Mouse (Mus musculus) activated CD4-positive, CD25-positive, alpha-beta regulatory T cell, adult 4 months (primary cell): Measurements from ENCODE around the gene Iqgap1. TPM values are rescaled to one million over a fixed set of nuclear protein-coding genes. Genes with fewer than 3 reads are reported as not detected.

ENCODE experiments used
- ATAC-seq: one replicate; pipeline ENCODE4 v1.8.0; 2017
- polyA plus RNA-seq, 2 experiments: library from polyadenylated mRNA; unstranded; fragments of 100-300 nt; shearing (Covaris generic); gene quantifications; one replicate each; pipeline ENCODE4 v1.2.1; 2017

Iqgap1 gene
- polyA plus RNA-seq, 2 experiments from 2014 or later, result 203 to 267 TPM

- ATAC-seq, result no peak
Measured at GRCm38 (mm10) chr7:80843176-80843575, 17.4 kb upstream of the Iqgap1 start.

GRCm38 (mm10) chr7:80842132-80842531 is 16.4 kb upstream of the Iqgap1 start:
- no peak for ATAC-seq

DNA sequence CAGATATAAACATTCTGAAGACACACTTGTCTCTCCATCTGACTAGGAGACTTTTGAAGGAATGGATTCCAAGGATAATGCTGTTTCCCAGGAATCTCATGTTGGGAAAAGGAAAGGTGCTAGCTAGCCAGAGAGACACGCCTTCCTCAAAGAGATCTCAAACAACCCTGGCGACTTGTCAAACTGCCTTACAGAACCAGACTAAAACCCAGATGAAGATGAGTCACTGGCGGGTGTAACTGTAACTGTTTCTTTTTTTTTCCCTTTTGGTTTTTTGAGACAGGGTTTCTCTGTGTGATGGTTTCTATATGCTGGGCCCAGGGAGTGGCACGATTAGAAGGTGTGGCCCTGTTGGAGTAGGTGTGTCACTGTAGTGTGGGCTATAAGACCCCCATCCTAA is 15.2 kb upstream of the Iqgap1 start:
- ATAC-seq, result no peak

DNA sequence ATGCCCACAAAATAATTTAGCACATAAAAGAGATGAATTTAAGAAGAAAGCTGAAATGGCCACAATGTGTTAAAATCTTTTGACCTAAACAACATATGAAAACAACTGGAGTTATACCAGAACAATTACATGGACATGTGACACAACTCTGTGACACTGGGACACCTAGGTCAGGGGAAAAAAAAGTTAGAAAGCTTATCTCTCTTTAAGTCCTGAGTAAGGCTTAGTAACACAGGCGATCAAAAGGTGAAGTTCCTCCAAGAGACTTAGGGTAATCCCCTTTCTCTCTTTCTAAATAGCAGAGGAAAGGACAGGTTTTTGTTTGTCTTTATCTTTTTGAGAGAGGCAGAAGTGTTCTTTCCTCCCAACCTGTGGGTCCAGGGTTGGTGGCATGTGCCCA is 14.5 kb upstream of the Iqgap1 start:
- peak; percentile 87 for ATAC-seq

DNA sequence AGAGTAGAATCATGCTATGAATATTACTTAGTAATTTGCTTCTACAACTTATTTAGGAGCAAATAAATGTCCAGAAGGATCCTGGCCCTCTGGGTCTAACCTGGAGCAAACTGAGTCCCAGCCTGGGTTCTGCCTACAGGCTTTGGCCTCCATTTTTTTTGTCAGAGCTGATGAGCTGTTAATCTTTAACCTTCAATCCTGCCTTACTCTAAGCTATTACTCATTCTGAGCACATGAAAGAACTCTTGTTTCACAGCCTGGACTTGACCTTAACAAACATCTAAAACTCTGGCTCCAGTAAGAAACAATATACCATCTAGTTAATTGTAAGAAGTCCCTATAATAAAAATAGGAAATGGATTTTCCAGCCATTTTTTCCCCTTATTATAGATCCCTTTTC is 14.0 kb upstream of the Iqgap1 start:
- no peak for ATAC-seq

DNA sequence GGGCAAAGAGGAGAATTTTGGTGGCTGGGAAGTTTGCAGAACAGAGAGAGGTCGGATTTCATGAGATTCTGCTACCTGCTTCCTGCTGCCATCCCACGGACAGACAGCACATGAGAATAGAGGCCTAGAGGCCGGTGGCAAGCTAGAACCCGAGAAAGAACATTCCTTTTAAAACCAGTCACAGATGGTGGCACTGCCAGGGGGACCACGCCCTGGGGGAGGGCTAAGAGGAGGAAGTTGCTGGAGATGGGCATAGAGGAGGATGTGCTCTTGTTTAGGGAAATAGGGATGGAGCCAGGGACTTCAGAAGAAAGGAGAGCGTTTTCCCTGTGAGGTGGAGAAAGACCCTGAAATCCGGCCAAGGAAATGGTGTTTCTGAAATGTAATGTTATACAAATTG is 12.5 kb upstream of the Iqgap1 start:
- no peak for ATAC-seq

GRCm38 (mm10) chr7:80837736-80838135 is 12.0 kb upstream of the Iqgap1 start:
- ATAC-seq, result no peak

- no peak for ATAC-seq
Measured at GRCm38 (mm10) chr7:80835984-80836652, 10.3 kb upstream of the Iqgap1 start.

DNA sequence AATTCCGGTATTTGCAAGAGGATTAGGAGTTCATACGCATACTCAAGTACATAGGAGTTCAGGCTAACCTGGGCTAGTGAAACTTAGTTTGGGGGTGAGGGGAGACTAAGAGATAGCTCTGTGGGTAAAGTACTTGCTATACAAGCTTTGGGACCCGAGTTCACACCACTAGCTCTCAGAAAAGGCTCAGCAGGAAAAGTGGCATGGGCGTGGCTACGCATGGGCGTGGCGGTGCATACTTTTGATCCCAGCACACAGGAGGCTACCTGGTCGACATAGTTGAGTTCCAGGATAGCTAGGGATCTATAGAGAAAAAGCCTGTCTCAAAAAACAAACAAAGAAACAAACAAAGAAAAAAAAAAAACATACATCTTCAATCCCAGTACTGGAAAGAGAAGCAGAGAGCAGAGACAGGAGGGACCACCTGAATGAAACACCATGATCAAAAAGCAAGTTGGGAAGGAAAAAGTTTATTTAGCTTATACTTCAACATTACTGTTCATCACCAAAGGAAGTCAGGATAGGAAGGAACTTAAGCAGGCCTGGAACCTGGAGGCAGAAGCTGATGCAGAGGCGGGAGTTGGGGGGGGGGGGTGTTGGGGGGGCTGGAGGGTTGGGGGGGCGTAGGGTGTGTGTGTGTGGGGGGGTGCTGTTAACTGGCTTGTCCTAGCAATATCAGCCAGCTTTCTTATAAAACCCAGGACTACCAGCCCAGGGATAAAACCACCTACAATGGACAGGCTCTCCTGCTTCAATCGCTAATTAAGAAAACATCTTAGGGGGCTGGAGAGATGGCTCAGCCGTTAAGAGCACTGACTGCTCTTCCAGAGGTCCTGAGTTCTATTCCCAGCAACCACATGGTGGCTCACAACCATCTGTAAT is 8.1 kb upstream of the Iqgap1 start:
- ATAC-seq, result no peak

DNA sequence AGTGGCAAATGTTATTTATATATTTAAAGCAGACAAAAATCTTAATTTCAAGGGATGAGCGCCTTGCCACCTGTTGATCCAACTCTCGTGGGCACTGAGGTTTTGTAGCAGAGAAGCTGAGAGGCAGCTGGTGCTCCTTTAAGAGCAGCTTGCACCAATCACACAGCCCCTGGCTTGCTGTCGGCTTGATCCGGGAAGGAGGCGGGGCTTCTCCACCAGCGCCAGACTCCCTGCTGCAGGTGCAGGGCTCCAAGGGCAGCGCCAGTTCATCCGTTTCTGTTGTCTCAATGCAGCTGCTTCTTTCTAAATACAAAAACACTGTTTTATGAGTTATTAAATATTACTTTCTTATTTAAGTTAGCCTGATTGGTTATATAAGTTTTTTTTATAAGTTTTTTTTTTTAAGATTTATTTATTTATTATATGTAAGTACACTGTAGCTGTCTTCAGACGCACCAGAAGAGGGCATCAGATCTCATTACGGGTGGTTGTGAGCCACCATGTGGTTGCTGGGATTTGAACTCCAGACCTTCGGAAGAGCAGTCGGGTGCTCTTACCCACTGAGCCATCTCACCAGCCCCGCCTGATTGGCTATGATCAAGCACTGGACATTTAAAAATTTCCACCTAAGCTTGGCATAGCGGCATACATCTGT is 7.3 kb upstream of the Iqgap1 start:
- peak; percentile 34 for ATAC-seq

GRCm38 (mm10) chr7:80832191-80832590 is 6.4 kb upstream of the Iqgap1 start:
- ATAC-seq, result peak; percentile 82

GRCm38 (mm10) chr7:80830193-80830803 is 4.5 kb upstream of the Iqgap1 start:
- ATAC-seq, result no peak

DNA sequence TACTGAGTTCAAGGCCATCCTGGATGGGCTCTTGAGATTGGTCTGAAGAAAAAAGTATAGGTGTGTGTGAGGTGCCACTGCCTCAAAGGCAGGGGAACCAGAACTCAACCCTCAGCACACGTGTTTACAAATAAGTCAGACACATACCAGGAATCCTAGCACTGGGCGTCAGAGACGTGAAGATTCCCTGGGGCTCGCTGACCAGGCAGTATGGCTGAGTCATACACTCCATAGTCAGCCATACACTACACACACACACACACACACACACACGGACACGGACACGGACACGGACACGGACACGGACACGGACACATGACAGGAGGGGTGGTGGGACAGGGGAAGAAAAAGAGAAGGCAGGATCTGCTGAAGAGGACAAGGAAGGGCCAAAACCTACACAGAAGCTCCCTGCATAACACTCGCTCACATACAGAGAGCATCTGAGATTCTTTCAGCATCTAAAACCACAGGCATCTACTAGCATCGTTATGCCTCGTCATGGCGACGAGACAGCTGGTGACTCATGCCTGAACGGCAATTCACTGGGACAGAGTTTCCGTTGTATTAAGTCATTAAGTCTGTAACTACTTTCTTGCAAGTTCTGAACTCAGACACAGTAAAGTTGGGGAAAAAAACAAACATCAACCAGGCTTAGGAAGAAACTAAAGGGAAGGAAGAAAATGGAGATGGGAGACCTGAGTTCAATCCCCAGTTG is 2.5 kb upstream of the Iqgap1 start:
- peak; percentile 73 for ATAC-seq

DNA sequence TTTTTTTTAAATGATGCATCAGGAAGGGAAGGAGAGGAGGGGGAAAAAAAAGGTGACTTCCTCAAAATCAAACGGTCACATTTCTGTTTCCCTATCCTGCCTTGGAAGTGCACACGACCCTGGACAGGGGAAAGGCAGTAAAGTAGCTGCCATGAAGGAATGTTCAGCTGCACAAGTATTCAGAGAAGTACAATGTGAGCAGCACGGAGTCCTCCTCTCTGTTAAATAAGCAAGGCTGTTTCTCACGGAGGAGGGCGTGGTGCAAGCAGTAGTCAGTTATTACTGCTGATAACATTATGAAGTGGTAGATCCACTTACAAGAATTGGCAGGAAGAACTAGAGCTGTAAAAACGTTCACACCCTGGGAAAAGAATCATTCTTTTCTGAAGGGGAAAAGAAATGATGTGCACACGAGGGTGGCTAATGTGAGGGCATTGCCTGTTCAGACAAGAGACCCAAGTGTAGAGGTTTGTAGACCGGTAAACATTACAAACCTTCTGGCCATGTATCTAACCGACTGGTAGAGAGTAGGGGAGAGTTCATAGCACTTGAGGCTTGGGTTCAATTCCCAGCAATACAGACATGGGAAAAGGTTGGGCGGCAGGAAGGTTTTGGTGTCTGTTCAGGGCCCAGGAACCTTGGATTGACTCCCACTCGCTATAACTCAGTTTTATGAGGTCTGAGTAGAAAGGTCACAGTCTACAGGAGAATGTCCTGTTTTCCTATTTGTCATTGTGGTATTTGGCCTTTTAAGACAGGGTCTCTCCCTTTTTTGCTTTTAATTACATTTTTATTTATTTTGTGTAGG is 1.7 kb downstream of the Iqgap1 start:
- ATAC-seq, result no peak

DNA sequence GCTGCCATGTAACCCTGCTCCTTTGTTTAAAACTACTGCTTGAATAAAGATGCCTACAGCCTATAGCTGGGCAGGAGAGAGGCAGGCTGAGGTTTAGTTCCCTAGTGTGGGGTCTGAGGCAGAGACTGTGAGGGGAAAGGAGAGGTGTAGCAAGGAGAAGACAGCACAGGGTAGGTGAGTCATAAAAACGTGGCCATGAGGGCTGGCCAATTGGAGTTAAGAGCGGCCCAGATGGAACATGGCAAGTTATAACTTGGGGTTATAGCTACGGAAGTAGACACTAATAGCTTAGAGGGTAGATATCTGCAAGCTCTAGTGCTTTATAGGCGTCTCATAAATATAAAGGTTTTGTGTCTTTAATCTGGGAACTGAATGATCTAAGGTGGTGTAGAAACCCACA is 2.5 kb downstream of the Iqgap1 start:
- ATAC-seq, result no peak

GRCm38 (mm10) chr7:80820838-80821237 is 4.9 kb downstream of the Iqgap1 start:
- ATAC-seq, result peak; percentile 40

DNA sequence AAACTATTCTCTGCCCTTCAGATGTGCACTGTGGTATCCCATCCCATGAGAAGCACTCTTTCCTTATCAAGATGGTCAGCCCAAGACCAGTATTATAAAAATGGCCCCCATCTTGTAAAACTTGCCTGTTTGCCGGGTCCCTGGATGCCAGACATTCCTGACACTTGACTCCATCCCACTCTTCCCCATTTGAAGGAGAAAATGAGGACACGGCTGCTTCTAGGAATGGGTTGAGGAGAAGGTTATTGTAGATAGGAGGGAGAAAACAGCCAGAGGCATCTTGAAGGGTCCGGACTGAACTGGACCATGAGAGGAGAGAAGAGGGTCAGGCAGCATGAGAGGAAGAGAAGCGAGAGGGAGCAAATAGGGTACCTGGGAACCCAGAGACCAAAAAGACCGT is 9.1 kb downstream of the Iqgap1 start:
- no peak for ATAC-seq

DNA sequence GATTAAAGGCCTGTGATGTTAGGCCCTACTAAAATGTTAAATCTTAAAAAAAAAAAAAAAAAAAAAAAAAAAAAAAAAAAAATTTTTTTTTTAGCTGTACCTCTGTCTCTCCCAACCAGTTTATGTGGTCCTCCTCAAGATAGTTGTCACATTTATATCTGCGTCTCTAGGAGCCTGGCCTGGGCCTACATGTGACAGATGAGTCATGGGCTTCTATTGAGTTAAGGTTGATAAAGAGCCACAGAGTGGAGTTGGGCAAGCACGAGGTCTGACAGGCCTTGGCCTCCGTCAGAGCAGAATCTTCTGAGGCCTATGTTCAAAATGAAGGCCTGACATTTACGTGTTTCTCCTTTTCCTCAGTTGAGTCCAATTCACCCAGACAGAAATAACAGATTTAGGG is 12.4 kb downstream of the Iqgap1 start:
- ATAC-seq, result no peak

- no peak for ATAC-seq
Measured at GRCm38 (mm10) chr7:80806331-80806730, 19.4 kb downstream of the Iqgap1 start.

- peak; percentile 93 for ATAC-seq
Measured at GRCm38 (mm10) chr7:80803173-80803872, 22.5 kb downstream of the Iqgap1 start.
